Mouse (Mus musculus): ENCODE measurements around the gene Trappc2l.

Trappc2l gene

GRCm38 (mm10) chr8:122658807-122659160 is 47.3 kb downstream of the Trappc2l start:
- DNase-seq = no peak

GRCm38 (mm10) chr8:122660022-122660421 is 48.6 kb downstream of the Trappc2l start:
- no peak for DNase-seq

GRCm38 (mm10) chr8:122661138-122661537 is 49.7 kb downstream of the Trappc2l start:
- peak; percentile 47 for DNase-seq

GRCm38 (mm10) chr8:122661894-122662293 is 50.5 kb downstream of the Trappc2l start:
- no peak for DNase-seq

GRCm38 (mm10) chr8:122663106-122663505 is 51.7 kb downstream of the Trappc2l start:
- no peak for DNase-seq

- no peak for DNase-seq
Measured at GRCm38 (mm10) chr8:122663670-122664069, 52.2 kb downstream of the Trappc2l start.

- DNase-seq = peak; percentile 79
Measured at GRCm38 (mm10) chr8:122665221-122665620, 53.8 kb downstream of the Trappc2l start.

GRCm38 (mm10) chr8:122665667-122666316 is 54.4 kb downstream of the Trappc2l start:
- DNase-seq = peak; percentile 63

All from kidney, adult 11 months (tissue).